Mouse (Mus musculus) spleen, adult 2 months (tissue): ENCODE measurements around the gene Col7a1.

Experiments
- CTCF ChIP-seq: fragments of 200-500 bp; IDR thresholded peaks from 2 replicates; pipeline ENCODE4 v1.5.1; 2011; ENCODE audit warnings: mild to moderate bottlenecking, inconsistent platforms; ENCODE audit not compliant: insufficient read depth, insufficient read length, insufficient replicate concordance; ENCODE audit errors: extremely low read depth
- POLR2A ChIP-seq: fragments of 200-500 bp; IDR thresholded peaks from 2 replicates; pipeline ENCODE4 v1.6.1; 2011; ENCODE audit warnings: low read depth, low read length, inconsistent platforms

DNA sequence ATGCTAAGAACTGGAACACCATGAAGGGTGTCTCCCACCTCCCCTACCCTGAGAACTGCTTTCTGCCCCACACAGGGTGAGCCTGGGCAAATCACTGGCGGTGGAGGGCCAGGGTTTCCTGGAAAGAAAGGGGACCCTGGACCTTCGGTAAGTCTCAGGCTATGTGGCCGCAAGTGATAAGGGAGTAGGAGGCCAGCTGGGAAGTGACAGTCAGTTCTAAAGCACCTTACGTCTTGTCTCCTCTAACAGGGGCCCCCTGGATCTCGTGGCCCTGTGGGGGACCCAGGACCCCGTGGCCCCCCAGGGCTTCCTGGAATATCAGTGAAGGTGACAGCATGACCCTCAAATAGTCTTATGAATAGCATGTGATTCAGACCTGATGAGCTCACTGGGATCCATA lies 11.0 kb downstream of the Col7a1 start:
- TF ChIP-seq POLR2A = no peak
- TF ChIP-seq CTCF = no peak
